Mouse (Mus musculus): ENCODE measurements around the gene Cdc20. TPM values are rescaled to one million over a fixed set of nuclear protein-coding genes. Genes with fewer than 3 reads are reported as not detected.

Gene Cdc20
- 151 and 168 TPM in 2 replicates for polyA plus RNA-seq (2016; fragmentation: Nextera tagmentation; extraction: Ambion mirVana)

GRCm38 (mm10) chr4:118436820-118437603, at the start of gene Cdc20:
Gene Cdc20, minus strand, starts transcription at chr4:118437352.
- under 1% methylated on average over 64 of the region's 67 CpGs for WGBS
- peak; percentile 95 for ATAC-seq (ENCODE audit: low FRiP score)
- H3K9me3 ChIP-seq (replicated peaks) = no peaks in the 10 kb centered on the region

GRCm38 (mm10) chr4:118476773-118477530, 39.8 kb upstream of the Cdc20 start:
- 37% methylated on average over 15 of the region's 15 CpGs for WGBS
- H3K9ac ChIP-seq = no peak overlapping the region
- H3K27me3 ChIP-seq = no peaks in the 10 kb centered on the region
- no peak overlapping the region; the same call in 1 of the 2 replicates for H3K27ac ChIP-seq
- no peak for ATAC-seq (ENCODE audit: low FRiP score)
- no peaks in the 10 kb centered on the region; the same call in 1 of the 2 replicates for H3K9me3 ChIP-seq (replicated peaks)
- H3K4me3 ChIP-seq = no peak overlapping the region
- H3K36me3 ChIP-seq = no peaks in the 10 kb centered on the region
- H3K4me1 ChIP-seq = peaks cover 9% of the 10 kb centered on the region
- H3K4me2 ChIP-seq (replicated peaks) = no peak overlapping the region

More at GRCm38 (mm10) chr4:118436820-118437603, at the start of gene Cdc20:
- peaks cover 36% of the 10 kb centered on the region for H3K4me1 ChIP-seq
- peak within 1 kb of the TSS; percentile 82 for H3K9ac ChIP-seq
- H3K4me2 ChIP-seq (replicated peaks) = peak within 1 kb of the TSS; percentile 99
- H3K27me3 ChIP-seq = no peaks in the 10 kb centered on the region
- H3K27ac ChIP-seq = peak within 1 kb of the TSS; percentile 88
- H3K36me3 ChIP-seq = peaks cover 22% of the 10 kb centered on the region
- H3K4me3 ChIP-seq = peak within 1 kb of the TSS; percentile 71

- no peaks in the 10 kb centered on the region; the same call in 1 of the 2 replicates for H3K9me3 ChIP-seq (replicated peaks)
- H3K4me3 ChIP-seq = no peak overlapping the region
- no peak overlapping the region for H3K9ac ChIP-seq
- no peak overlapping the region for H3K27ac ChIP-seq
- ATAC-seq (ENCODE audit: low FRiP score) = no peak
- H3K36me3 ChIP-seq = no peaks in the 10 kb centered on the region
- H3K27me3 ChIP-seq = no peaks in the 10 kb centered on the region
- H3K4me1 ChIP-seq = peaks cover 9% of the 10 kb centered on the region
- WGBS = 92% methylated on average over 11 of the region's 11 CpGs
- no peak overlapping the region for H3K4me2 ChIP-seq (replicated peaks)
Observed at GRCm38 (mm10) chr4:118472687-118473086, 35.5 kb upstream of the Cdc20 start.

GRCm38 (mm10) chr4:118471281-118471680, 34.1 kb upstream of the Cdc20 start:
- no peaks in the 10 kb centered on the region for H3K4me1 ChIP-seq
- H3K9me3 ChIP-seq (replicated peaks) = no peaks in the 10 kb centered on the region; the same call in 1 of the 2 replicates
- no peak for ATAC-seq (ENCODE audit: low FRiP score)
- no peaks in the 10 kb centered on the region for H3K36me3 ChIP-seq
- no peaks in the 10 kb centered on the region for H3K27me3 ChIP-seq
- H3K27ac ChIP-seq = no peak overlapping the region
- no peak overlapping the region for H3K4me3 ChIP-seq
- H3K4me2 ChIP-seq (replicated peaks) = no peak overlapping the region
- 69% methylated on average over 6 of the region's 6 CpGs for WGBS
- H3K9ac ChIP-seq = no peak overlapping the region

- Histone ChIP-seq H3K27ac (no peak overlapping the region), H3K4me1 (no peaks in the 10 kb centered on the region), H3K9me3 (replicated peaks) (no peaks in the 10 kb centered on the region), H3K9ac (no peak overlapping the region), H3K27me3 (no peaks in the 10 kb centered on the region), H3K4me2 (replicated peaks) (no peak overlapping the region), H3K4me3 (no peak overlapping the region), H3K36me3 (no peaks in the 10 kb centered on the region)
- no peak for ATAC-seq (ENCODE audit: low FRiP score)
- 56% methylated on average over 10 of the region's 11 CpGs for WGBS
Observed at GRCm38 (mm10) chr4:118465697-118466163, 28.6 kb upstream of the Cdc20 start.

- 88% methylated on average over 3 of the region's 3 CpGs for WGBS
- no peak overlapping the region for H3K4me2 ChIP-seq (replicated peaks)
- H3K27ac ChIP-seq = no peak overlapping the region
- ATAC-seq (ENCODE audit: low FRiP score) = no peak
- no peaks in the 10 kb centered on the region for H3K27me3 ChIP-seq
- no peaks in the 10 kb centered on the region for H3K9me3 ChIP-seq (replicated peaks)
- H3K4me3 ChIP-seq = no peak overlapping the region
- H3K36me3 ChIP-seq = no peaks in the 10 kb centered on the region
- H3K4me1 ChIP-seq = no peaks in the 10 kb centered on the region
- H3K9ac ChIP-seq = no peak overlapping the region
Observed at GRCm38 (mm10) chr4:118464956-118465355, 27.8 kb upstream of the Cdc20 start.

GRCm38 (mm10) chr4:118457345-118457975, 20.3 kb upstream of the Cdc20 start, which contains the start of gene Mpl:
Gene Mpl, minus strand, starts transcription at chr4:118457513.
- H3K9me3 ChIP-seq (replicated peaks) = no peaks in the 10 kb centered on the region
- H3K27ac ChIP-seq = no peak within 1 kb of the TSS
- H3K4me1 ChIP-seq = no peaks in the 10 kb centered on the region
- no peak; the same call in 1 of the 2 replicates for ATAC-seq (ENCODE audit: low FRiP score)
- H3K27me3 ChIP-seq = no peaks in the 10 kb centered on the region
- no peak within 1 kb of the TSS for H3K9ac ChIP-seq
- H3K4me3 ChIP-seq = no peak within 1 kb of the TSS
- no peak within 1 kb of the TSS for H3K4me2 ChIP-seq (replicated peaks)
- WGBS = 76% methylated on average over 9 of the region's 9 CpGs
- no peaks in the 10 kb centered on the region for H3K36me3 ChIP-seq

GRCm38 (mm10) chr4:118446415-118447153, 9.4 kb upstream of the Cdc20 start:
- H3K4me2 ChIP-seq (replicated peaks) = peak overlapping the region; percentile 82
- peaks cover 17% of the 10 kb centered on the region for H3K4me1 ChIP-seq
- peak overlapping the region; percentile 37 for H3K4me3 ChIP-seq
- peak overlapping the region; percentile 53; the same call in 1 of the 2 replicates for H3K9ac ChIP-seq
- 19% methylated on average over 24 of the region's 24 CpGs for WGBS
- no peak overlapping the region for H3K27ac ChIP-seq
- no peaks in the 10 kb centered on the region for H3K36me3 ChIP-seq
- peak; percentile 70 for ATAC-seq (ENCODE audit: low FRiP score)
- H3K27me3 ChIP-seq = peaks cover 6% of the 10 kb centered on the region
- H3K9me3 ChIP-seq (replicated peaks) = no peaks in the 10 kb centered on the region

- peaks cover 17% of the 10 kb centered on the region for H3K4me1 ChIP-seq
- peak overlapping the region; percentile 37 for H3K4me3 ChIP-seq
- H3K27ac ChIP-seq = no peak overlapping the region
- H3K9me3 ChIP-seq (replicated peaks) = no peaks in the 10 kb centered on the region
- H3K36me3 ChIP-seq = no peaks in the 10 kb centered on the region
- ATAC-seq (ENCODE audit: low FRiP score) = peak; percentile 78
- H3K4me2 ChIP-seq (replicated peaks) = peak overlapping the region; percentile 82
- peaks cover 6% of the 10 kb centered on the region for H3K27me3 ChIP-seq
- H3K9ac ChIP-seq = peak overlapping the region; percentile 53; the same call in 1 of the 2 replicates
- 22% methylated on average over 18 of the region's 18 CpGs for WGBS
Observed at GRCm38 (mm10) chr4:118445781-118446414, 8.7 kb upstream of the Cdc20 start.

GRCm38 (mm10) chr4:118445088-118445487, 7.9 kb upstream of the Cdc20 start:
- Histone ChIP-seq H3K36me3 (no peaks in the 10 kb centered on the region), H3K9me3 (replicated peaks) (no peaks in the 10 kb centered on the region), H3K9ac (no peak overlapping the region), H3K27me3 (peaks cover 6% of the 10 kb centered on the region), H3K4me2 (replicated peaks) (no peak overlapping the region), H3K27ac (no peak overlapping the region), H3K4me1 (peaks cover 17% of the 10 kb centered on the region), H3K4me3 (no peak overlapping the region)
- WGBS = 92% methylated on average over 10 of the region's 10 CpGs
- ATAC-seq (ENCODE audit: low FRiP score) = no peak

GRCm38 (mm10) chr4:118437829-118438253, 689 bp upstream of the Cdc20 start:
- H3K9me3 ChIP-seq (replicated peaks) = no peaks in the 10 kb centered on the region
- ATAC-seq (ENCODE audit: low FRiP score) = peak; percentile 47
- peak overlapping the region; percentile 99 for H3K4me2 ChIP-seq (replicated peaks)
- H3K4me1 ChIP-seq = peaks cover 36% of the 10 kb centered on the region
- peak overlapping the region; percentile 71 for H3K4me3 ChIP-seq
- peak overlapping the region; percentile 65 for H3K9ac ChIP-seq
- 9% methylated on average over 12 of the region's 12 CpGs for WGBS
- H3K36me3 ChIP-seq = peaks cover 14% of the 10 kb centered on the region
- H3K27me3 ChIP-seq = no peaks in the 10 kb centered on the region
- peak overlapping the region; percentile 88 for H3K27ac ChIP-seq
